Mouse (Mus musculus): ENCODE measurements around the gene Il17rd. TPM values are rescaled to one million over a fixed set of nuclear protein-coding genes. Genes with fewer than 3 reads are reported as not detected.

Il17rd gene
- polyA plus RNA-seq, 1 experiment from 2014 or later = 2.0 TPM

Other genes starting within 250 kb of the Il17rd start
- gene Asb14, start 144.4 kb upstream of the Il17rd start, polyA plus RNA-seq (2015; fragmentation: Nextera tagmentation; extraction: Ambion mirVana) = 0.22 TPM in 1 of 2 replicates, not detected in the other
- gene Appl1, start 67.7 kb upstream of the Il17rd start, polyA plus RNA-seq (2015; fragmentation: Nextera tagmentation; extraction: Ambion mirVana) = 50.4 and 57.5 TPM in 2 replicates
- gene Hesx1, start 44.5 kb upstream of the Il17rd start, polyA plus RNA-seq (2015; fragmentation: Nextera tagmentation; extraction: Ambion mirVana) = not detected in 2 replicates
- 3.3 and 6.1 TPM in 2 replicates for gene Arhgef3, start 76.0 kb downstream of the Il17rd start, polyA plus RNA-seq (2015; fragmentation: Nextera tagmentation; extraction: Ambion mirVana)